Mouse (Mus musculus) kidney, postnatal 0 days (tissue): ENCODE results near the gene Tab1. TPM values are rescaled to one million over a fixed set of nuclear protein-coding genes. Genes with fewer than 3 reads are reported as not detected.

Experiments
- ATAC-seq: fragments of 200-750 bp; cut with Nextera tagmentation; replicated peaks from 2 replicates; pipeline ENCODE4 v1.8.0; 2017; ENCODE audit warnings: low read depth, moderate number of reproducible peaks, moderate TSS enrichment, moderate library complexity; ENCODE audit not compliant: low FRiP score
- DNase-seq: peaks from one replicate; pipeline ENCODE4 v3.0.0-alpha.2; 2016; ENCODE audit warnings: low spot score
- H3K27ac ChIP-seq: fragments of 300-500 bp; sonication (generic); 2 replicates; pipeline ENCODE4 v1.5.1; 2014; ENCODE audit warnings: mild to moderate bottlenecking
- H3K27me3 ChIP-seq: fragments of 300-500 bp; sonication (generic); 2 replicates; pipeline ENCODE4 v1.6.1; 2014; ENCODE audit warnings: low read length, mixed read lengths; ENCODE audit not compliant: insufficient read depth
- H3K36me3 ChIP-seq: fragments of 300-500 bp; sonication (generic); 2 replicates; pipeline ENCODE4 v1.6.1; 2014; ENCODE audit warnings: low read length, mixed read lengths; ENCODE audit not compliant: insufficient read depth
- H3K4me1 ChIP-seq: fragments of 300-500 bp; sonication (generic); replicated peaks from 2 replicates; pipeline ENCODE4 v1.6.1; 2014; ENCODE audit warnings: antibody characterized with exemption, low read length, mixed read lengths; ENCODE audit not compliant: insufficient read depth
- H3K4me2 ChIP-seq: fragments of 300-500 bp; sonication (generic); 2 replicates; pipeline ENCODE4 v1.6.1; 2014; ENCODE audit warnings: mild to moderate bottlenecking, low read length, moderate library complexity, mixed read lengths
- H3K4me3 ChIP-seq: fragments of 300-500 bp; sonication (generic); replicated peaks from 2 replicates; pipeline ENCODE4 v1.5.1; 2014; ENCODE audit warnings: low read depth, low read length
- H3K9ac ChIP-seq: fragments of 300-500 bp; sonication (generic); 2 replicates; pipeline ENCODE4 v1.6.1; 2014; ENCODE audit warnings: low read depth, low read length
- H3K9me3 ChIP-seq: fragments of 300-500 bp; sonication (generic); replicated peaks from 2 replicates; pipeline ENCODE4 v1.6.1; 2016; ENCODE audit warnings: low read length, inconsistent platforms, mixed read lengths
- CTCF ChIP-seq: IDR thresholded peaks from 2 replicates; pipeline ENCODE4 v1.5.1; 2016; ENCODE audit warnings: antibody characterized with exemption, low read depth, mild to moderate bottlenecking, moderate library complexity
- WGBS: fragments of 180-500 bp; shearing (Covaris S2); extraction: QIAGEN DNeasy Blood & Tissue Kit; methylation state at CpG from one replicate; pipeline ENCODE4 v1.1.7; 2014; 5-methylcytosine and 5-hydroxymethylcytosine counted together
- polyA plus RNA-seq: library from polyadenylated mRNA; unstranded; fragments of >200 nt; fragmentation: Nextera tagmentation; extraction: Ambion mirVana; gene quantifications from 2 replicates; pipeline ENCODE4 v1.2.1, GENCODE M21; 2015

The Tab1 gene
- polyA plus RNA-seq, 1 experiment from 2014 or later = 27.7 TPM

DNA sequence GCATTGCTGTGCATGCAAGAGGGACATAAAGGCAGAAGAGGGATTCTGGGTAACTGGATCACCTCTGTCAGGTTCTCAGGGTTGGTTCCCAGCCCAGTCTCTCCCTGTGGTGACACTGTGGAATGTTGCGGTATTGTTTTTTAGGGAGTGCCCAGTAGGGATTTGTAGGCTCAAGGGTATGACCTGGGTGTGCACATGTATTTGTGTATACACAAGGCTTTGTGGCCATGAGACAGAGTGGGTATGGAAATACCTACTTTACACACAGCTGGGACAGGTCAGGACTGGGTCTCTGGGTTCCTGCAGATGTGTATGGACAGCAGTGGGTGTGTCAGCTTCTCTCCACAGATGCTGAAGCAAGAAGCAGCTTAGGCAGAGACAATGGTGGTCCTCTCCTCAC, 36.6 kb downstream of the Tab1 start:
- ATAC-seq (no peak), DNase-seq (no peak)
- TF ChIP-seq CTCF = no peak
- Histone ChIP-seq H3K36me3 (no peaks in the 10 kb centered on the region), H3K27ac (no peak overlapping the region), H3K4me3 (no peak overlapping the region), H3K4me1 (peaks cover 5% of the 10 kb centered on the region; the same call in 1 of the 2 replicates), H3K9ac (no peak overlapping the region), H3K4me2 (no peak overlapping the region), H3K27me3 (no peaks in the 10 kb centered on the region), H3K9me3 (no peaks in the 10 kb centered on the region)
- WGBS = 88% methylated on average over 1 of the region's 1 CpGs

DNA sequence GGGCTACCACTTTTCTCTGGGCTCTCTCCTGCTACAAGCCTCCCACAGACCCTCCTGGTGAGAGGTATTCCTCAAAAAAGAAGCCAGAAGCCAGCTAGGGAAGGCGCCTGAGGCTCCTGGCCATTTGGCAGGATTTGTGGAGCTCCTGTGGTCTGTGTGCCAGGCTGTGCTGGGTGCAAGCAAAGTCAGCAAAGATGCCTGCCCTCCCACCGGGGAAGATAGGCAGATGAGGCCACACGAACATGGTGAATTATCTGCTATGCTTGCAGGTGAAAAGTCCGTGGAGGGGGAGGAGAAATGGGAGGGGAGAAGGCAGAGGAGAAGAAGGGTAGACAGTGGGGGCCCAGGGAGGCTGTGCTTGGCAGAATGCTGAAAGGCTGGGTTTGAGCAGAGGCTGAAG, 37.4 kb downstream of the Tab1 start:
- DNase-seq (no peak), ATAC-seq (no peak)
- H3K36me3 ChIP-seq = no peaks in the 10 kb centered on the region
- TF ChIP-seq CTCF = no peak
- no peak overlapping the region for H3K4me3 ChIP-seq
- H3K4me1 ChIP-seq = peaks cover 5% of the 10 kb centered on the region; the same call in 1 of the 2 replicates
- H3K9me3 ChIP-seq = no peaks in the 10 kb centered on the region
- no peak overlapping the region for H3K9ac ChIP-seq
- H3K4me2 ChIP-seq = no peak overlapping the region
- 41% methylated on average over 4 of the region's 4 CpGs for WGBS
- no peaks in the 10 kb centered on the region for H3K27me3 ChIP-seq
- no peak overlapping the region for H3K27ac ChIP-seq

DNA sequence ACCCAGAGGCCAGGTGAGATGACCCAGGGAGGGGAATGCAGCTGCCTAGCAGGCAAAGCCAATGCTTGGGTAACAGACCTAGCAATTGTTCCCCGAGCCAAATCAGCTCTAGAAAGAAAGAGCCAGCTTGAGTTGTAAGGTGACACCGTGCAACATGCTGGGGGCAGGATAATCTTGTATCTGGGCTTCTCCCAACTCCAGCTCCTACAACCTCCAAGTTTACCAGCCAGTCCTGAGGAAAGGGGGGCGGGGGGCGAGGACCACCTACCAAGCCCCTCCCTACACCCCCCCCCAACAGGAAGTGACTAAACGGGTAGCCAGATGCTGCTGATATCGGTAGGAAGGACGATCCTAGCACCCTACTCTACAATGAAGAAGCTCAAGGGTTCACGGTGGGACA, 38.4 kb downstream of the Tab1 start:
- H3K27ac ChIP-seq = no peak overlapping the region
- peaks cover 5% of the 10 kb centered on the region; the same call in 1 of the 2 replicates for H3K4me1 ChIP-seq
- ATAC-seq = no peak
- 7% methylated on average over 8 of the region's 8 CpGs for WGBS
- no peak for TF ChIP-seq CTCF
- H3K36me3 ChIP-seq = no peaks in the 10 kb centered on the region
- H3K27me3 ChIP-seq = no peaks in the 10 kb centered on the region
- peak; percentile 34 for DNase-seq
- H3K4me2 ChIP-seq = peak overlapping the region; percentile 18; the same call in 1 of the 2 replicates
- no peak overlapping the region for H3K9ac ChIP-seq
- no peaks in the 10 kb centered on the region for H3K9me3 ChIP-seq
- no peak overlapping the region for H3K4me3 ChIP-seq

DNA sequence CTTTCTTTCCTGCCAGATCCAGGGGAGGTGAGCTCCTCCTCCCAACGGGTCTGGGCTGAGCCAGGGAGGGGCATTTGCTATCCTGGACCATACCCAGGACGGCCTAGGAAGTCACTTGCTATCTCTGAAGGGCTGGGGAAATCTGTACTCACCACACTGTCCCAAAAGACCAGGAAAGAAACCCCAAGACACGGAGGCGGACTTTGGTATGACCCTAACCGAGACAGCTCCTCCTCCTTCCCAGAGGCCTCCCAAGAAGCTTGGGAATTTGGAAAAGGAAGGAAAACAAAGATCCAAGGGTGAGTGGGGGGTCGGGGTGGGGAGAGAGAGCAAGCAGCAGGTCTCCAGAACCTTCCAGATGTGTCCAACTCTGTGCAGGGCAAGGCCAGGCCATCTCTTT, 38.9 kb downstream of the Tab1 start:
- 18% methylated on average over 6 of the region's 6 CpGs for WGBS
- Histone ChIP-seq H3K4me3 (no peak overlapping the region), H3K27ac (no peak overlapping the region), H3K4me2 (peak overlapping the region; percentile 18; the same call in 1 of the 2 replicates), H3K4me1 (peaks cover 5% of the 10 kb centered on the region; the same call in 1 of the 2 replicates), H3K9ac (no peak overlapping the region), H3K27me3 (no peaks in the 10 kb centered on the region), H3K36me3 (no peaks in the 10 kb centered on the region), H3K9me3 (no peaks in the 10 kb centered on the region)
- DNase-seq = peak; percentile 38
- TF ChIP-seq CTCF = no peak
- ATAC-seq = no peak

DNA sequence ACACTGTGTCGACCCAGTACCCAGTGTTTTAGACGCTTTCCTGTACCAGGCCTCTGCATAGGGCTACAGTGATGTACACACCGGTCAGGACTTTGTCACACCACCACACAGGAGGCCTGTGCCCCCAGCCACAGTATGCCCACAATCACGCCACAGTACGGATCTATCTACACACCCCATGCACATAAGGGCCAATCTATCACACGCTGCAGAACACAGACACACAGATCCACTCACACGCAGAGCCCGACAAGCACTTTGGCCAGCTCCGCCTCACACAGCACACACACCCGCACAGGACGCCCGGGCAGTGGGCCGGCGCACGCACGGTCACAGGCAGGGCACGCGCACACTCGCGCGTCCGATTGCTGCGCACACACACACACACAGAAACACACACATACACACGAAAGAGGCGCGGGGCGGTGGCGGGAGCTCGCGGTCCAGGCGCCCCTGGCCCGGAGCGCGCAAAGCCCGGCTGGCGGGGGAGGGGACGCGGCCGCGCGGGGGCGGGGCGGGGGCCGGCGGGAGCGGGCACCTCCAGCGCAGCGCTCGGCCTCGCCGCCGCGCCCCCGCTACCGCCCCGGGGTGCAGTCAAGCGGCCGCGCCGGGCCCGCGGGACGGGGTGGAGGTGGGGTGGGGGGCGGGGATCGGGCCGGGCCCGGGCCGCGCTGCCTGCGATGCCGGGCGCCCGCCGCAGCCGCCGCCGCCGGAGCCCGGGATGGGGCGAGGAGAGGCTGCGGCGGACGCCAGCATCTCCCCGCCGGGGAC, 40.3 kb downstream of the Tab1 start, which contains the start of gene Mgat3:
Gene Mgat3 (plus strand): TSS at position 721 of the 771 bp plus-strand sequence.
- no peak for TF ChIP-seq CTCF
- peak within 1 kb of the TSS; percentile 57 for H3K27ac ChIP-seq
- no peaks in the 10 kb centered on the region for H3K36me3 ChIP-seq
- no peaks in the 10 kb centered on the region for H3K9me3 ChIP-seq
- no peaks in the 10 kb centered on the region for H3K27me3 ChIP-seq
- H3K4me1 ChIP-seq = peaks cover 5% of the 10 kb centered on the region; the same call in 1 of the 2 replicates
- peak within 1 kb of the TSS; percentile 97 for H3K4me2 ChIP-seq
- peak within 1 kb of the TSS; percentile 84 for H3K4me3 ChIP-seq
- peak within 1 kb of the TSS; percentile 81 for H3K9ac ChIP-seq
- 6% methylated on average over 34 of the region's 85 CpGs for whole genome bisulfite sequencing
- ATAC-seq (peak; percentile 54), DNase-seq (peak; percentile 44)

DNA sequence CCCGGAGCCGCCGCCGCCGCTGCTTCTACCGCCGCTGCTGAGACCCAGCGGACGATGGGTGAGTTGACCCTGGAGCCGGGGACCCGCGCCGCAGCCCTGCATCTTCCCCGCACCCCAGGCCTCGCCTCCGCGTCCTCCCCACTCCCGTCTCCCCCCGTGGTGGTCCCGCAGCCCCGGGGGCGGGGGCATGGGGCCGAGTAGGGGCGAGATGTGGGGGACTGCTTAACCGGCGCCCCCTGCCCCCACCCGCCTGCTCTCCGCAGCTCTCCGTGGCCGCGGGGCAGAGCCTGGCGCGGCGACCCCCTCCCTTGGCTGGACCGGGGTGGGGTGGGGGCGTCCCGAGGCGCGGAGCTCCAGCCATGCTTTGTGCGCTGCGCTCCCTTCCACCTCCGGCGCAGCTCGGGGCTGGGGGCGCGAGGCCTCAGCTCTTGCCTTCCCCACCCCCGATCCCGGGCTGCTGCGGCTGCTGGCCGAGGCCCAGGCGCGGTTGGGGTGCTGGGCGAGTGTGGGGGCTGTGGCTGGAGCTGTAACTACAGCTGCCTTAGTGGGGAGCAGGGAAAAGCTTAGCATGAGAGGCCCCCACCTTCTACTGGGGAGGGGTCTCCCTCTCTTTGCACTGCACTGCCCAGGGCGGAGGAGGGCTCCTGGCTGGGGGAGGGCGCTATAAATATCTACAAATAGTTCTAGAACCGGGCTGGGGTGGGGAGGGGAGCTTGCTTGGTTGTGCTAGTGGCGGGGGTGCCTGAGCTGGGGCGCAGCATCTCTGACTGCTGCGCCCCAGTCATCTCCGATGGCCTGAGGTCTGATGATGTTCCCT, 41.1 kb downstream of the Tab1 start:
- Histone ChIP-seq H3K27me3 (no peaks in the 10 kb centered on the region), H3K27ac (peak overlapping the region; percentile 57), H3K4me2 (peak overlapping the region; percentile 97), H3K9ac (peak overlapping the region; percentile 81), H3K4me1 (peaks cover 5% of the 10 kb centered on the region; the same call in 1 of the 2 replicates), H3K4me3 (peak overlapping the region; percentile 84), H3K9me3 (no peaks in the 10 kb centered on the region), H3K36me3 (no peaks in the 10 kb centered on the region)
- TF ChIP-seq CTCF = no peak
- DNase-seq (no peak), ATAC-seq (no peak; the same call in 1 of the 2 replicates)
- 0% methylated on average over 44 of the region's 60 CpGs for WGBS
